Mouse (Mus musculus) left cerebral cortex, adult 18-20 months (tissue): ENCODE results near the gene Abhd2. TPM values are rescaled to one million over a fixed set of nuclear protein-coding genes. Genes with fewer than 3 reads are reported as not detected.

Source experiments
- DNase-seq, 2 experiments: peaks; one replicate each; pipeline ENCODE4 v3.0.0; 2021 to 2022; ENCODE audit warnings: low spot score in 2 of 2, mixed read lengths in 1 of 2
- total RNA-seq, 2 experiments: library from RNA; stranded (reverse); gene quantifications; 2 replicates each; pipeline ENCODE4 v1.2.3; 2021

The Abhd2 gene
- total RNA-seq, 2 experiments from 2014 or later: 87.3 to 92.1 TPM

DNA sequence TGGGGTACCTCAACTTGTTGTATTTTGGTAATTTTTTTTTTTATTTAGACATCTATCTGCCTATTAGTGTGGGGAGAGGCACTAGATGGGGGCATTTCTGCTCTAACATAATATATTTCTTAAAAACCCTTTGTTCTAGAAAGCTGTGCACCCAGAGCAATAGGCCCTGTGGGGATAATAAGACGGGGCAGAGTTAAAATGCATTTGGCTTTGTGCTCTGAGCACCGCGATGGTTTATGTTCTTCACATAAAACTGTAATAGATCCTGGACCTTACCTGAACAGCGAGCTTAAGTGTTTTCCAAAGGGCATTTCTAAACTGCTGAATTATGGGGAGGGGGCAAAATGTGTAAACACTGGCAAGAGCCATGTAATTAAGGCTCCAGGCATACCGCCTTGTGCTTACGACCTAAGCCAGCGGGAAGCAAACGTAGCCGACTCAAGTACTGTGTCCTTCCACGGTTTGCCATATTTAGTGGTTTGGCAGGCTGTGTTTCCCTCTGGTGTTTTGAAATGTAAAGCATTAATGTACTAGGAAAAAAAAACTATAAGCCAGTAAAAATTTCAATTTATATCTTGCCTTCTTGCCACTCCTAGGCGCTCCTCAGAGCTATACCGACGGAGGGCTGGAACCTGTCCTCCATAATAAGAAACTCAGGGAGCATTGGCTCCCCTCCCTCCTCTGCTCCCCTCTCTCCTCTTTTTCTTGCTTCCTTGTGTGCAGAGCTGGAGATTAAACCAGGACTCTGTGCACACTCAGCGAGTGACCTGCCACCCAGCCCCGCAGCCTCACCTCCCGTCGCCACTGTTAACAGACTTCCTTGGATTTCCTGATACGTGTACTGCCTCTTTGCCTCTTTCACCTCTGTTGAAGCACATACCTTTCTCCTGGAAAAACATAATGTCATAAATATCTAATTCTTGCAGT lies 141.7 kb downstream of the Abhd2 start:
- DNase-seq: no peak

Other genes with a start within 250 kb of the Abhd2 start
- gene Acan, start 219.7 kb upstream of the Abhd2 start, total RNA-seq: 1 to 10 TPM; 3.2 to 3.7 TPM
- gene Hapln3, start 142.2 kb upstream of the Abhd2 start, total RNA-seq: 1 to 10 TPM; 1.9 to 2.2 TPM
- gene Mfge8, start 124.1 kb upstream of the Abhd2 start, total RNA-seq: 100 to 1,000 TPM; 184 to 202 TPM
- 10 to 100 TPM; 24.8 to 27.9 TPM for gene Rlbp1, start 113.8 kb downstream of the Abhd2 start, total RNA-seq
- gene Fanci, start 118.7 kb downstream of the Abhd2 start, total RNA-seq: 1 to 10 TPM in 1 of 2 experiments, under 1 TPM in 1; 0.42 to 1.3 TPM
- gene Polg, start 193.2 kb downstream of the Abhd2 start, total RNA-seq: 100 to 1,000 TPM in 1 of 2 experiments, 10 to 100 TPM in 1; 92.3 to 115 TPM